Mouse (Mus musculus) olfactory bulb, adult 2 months (tissue): ENCODE measurements around the gene Ndufc2.

Experiments
- CTCF ChIP-seq: fragments of 200-500 bp; IDR thresholded peaks from 2 replicates; pipeline ENCODE4 v1.5.1; 2012; ENCODE audit warnings: low read depth, mild to moderate bottlenecking, low read length, moderate library complexity; ENCODE audit not compliant: insufficient read depth
- POLR2A ChIP-seq: fragments of 200-500 bp; IDR thresholded peaks from 2 replicates; pipeline ENCODE4 v1.6.1; 2012; ENCODE audit warnings: mild to moderate bottlenecking, low read depth, low read length, moderate library complexity; ENCODE audit not compliant: insufficient read depth

GRCm38 (mm10) chr7:97398943-97399342, 860 bp upstream of the Ndufc2 start:
- TF ChIP-seq POLR2A = no peak
- no peak for TF ChIP-seq CTCF
